Mouse (Mus musculus) MN1 (cell line): Measurements from ENCODE around the gene Nyx.
A peak's percentile ranks its signal among the peaks of the same experiment; 100 is the strongest.

Experiments used
- DNase-seq: peaks from one replicate; pipeline ENCODE4 v3.0.0-alpha.2; 2016; ENCODE audit warnings: low spot score

Nyx gene

GRCm38 (mm10) chrX:13492922-13493321 lies 27.0 kb downstream of the Nyx start:
- no peak for DNase-seq

DNA sequence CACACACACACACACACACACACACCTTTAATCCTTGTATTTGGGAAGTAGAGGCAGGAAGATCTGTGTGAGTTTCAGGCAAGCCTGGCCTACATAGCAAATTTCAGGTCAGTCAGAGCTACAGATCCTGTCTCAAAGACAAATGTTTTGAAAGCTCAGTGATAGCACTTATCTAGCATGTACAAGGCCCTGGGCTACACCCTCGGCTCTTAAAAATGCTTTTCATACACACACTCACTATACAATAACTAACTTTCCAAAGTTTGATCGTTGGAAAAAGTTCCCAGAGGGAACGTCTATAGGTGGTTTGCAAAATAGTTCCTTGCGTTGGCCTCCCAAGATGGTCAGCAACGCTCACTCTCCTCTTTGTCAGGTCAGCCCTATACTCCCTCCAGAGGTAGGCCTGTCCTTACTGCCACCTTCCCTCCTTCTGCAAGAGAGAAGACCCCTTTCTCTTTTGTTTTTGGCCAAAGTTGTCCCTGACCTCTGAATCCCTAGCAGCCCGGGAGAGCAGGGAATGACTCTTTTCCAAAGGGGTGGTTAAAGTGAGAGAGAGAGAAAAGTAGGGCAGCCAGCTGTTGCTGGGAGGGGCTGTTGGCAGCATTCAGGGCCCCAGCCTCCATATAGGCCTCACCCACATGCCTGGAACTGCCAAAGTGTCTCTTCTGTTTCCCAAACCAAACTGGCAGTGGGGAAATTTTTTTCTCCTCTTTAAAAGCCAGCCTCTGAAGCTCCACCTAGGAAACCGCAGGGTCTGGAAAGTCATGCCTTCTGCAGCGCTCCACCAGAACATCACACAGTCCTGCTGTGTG lies 29.2 kb downstream of the Nyx start:
- no peak for DNase-seq

- DNase-seq = no peak
These were observed 34.4 kb downstream of the Nyx start for GRCm38 (mm10) chrX:13500284-13500683.

GRCm38 (mm10) chrX:13502862-13503375 lies 37.0 kb downstream of the Nyx start:
- DNase-seq = peak; percentile 69

DNA sequence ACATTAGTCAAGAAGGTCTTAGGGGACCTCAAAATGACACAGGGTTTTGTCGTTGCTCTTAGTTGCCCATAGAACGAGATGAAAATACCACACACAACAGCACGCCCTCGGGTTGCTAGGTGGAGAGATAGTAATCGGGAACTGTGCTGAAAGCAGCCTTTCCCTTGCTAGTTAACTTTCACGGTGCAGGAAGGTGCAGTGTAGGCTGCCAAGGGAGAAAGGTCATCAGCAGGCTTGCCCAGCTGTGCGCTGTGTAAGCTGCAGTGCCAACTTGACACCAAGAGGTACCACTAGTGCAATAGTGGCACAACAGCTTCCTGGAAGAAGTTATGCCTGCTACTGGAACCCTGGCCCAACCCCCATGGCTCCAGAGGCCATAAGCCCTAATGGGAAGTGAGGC lies 38.5 kb downstream of the Nyx start:
- DNase-seq = no peak

DNA sequence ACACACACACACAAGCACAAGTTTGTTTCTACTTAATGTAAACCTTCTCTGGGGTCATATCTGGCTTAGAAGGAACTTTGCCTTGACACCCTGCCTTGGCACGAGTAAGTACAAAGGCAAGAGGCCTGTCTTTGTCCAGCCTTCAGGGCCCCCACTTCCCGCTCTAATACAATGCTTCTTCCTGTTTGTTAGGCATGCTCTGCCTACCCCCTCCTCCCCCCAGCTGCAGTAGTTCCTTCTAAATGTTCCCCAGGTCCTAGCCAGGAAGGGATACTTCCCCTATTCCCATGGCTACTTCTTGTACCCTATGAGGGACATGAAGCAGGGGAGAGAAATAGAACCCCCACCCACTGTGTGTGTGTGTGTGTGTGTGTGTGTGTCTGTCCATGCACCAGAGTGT lies 40.5 kb downstream of the Nyx start:
- DNase-seq = no peak

DNA sequence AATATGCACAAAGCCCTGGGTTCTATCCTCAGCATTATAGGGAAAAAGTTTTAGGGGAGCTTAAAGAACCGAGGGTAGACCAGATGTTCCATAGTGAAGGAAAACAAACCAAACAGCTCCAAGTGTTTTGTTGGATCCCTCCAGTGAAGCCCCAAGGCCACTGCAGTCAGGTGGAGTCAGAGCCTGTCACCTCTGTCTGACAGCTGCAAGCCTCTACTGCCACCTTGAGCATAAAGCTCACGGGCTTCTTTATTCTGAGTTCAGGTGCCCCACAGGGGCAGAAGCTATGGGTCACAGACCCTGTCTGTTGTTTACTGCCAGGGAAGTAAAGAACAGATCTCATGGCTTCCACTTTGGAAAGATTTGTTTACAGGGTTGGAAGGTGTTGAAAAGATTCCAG lies 47.2 kb downstream of the Nyx start:
- DNase-seq = peak; percentile 12

DNA sequence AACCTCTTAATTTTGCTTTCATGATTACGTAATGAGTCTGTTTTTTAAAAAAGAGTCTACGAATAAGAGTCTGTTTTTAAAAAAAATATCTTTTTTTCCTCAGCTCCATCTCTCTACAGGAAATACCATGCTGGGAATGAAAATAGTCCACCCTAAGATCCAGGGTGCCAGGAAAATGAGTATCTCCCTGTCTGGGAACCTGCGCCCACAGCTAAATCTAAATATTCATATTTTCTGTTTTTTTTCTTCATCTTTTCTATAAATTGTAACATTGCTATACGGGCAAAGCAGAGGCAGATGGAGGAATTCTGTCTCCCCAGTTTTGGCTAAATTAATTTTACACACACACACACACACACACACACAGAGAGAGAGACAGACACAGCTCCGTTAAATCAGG lies 48.0 kb downstream of the Nyx start:
- no peak for DNase-seq

- no peak for DNase-seq
These were observed 50.5 kb downstream of the Nyx start for GRCm38 (mm10) chrX:13516451-13516850.

DNA sequence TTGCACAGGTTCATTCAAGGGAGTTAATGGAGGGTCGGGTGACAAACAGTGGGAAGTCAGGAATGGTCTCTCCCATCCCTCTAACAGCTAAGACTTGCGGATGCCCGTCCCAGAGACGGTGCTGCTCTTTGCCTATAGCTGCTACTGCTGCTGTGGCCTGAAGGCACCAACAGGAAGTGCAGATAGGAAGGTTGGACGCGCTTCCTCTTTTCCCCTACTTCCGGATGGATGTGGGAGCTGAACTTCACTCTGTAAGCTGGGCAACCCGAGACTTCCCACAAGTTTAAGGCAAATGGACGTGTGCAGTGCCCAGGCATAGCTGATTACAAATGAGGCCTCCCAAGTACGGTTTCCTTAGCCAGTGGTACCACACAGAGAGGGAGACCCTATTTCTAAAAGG lies 52.1 kb downstream of the Nyx start:
- no peak for DNase-seq

- no peak for DNase-seq
These were observed 53.0 kb downstream of the Nyx start for GRCm38 (mm10) chrX:13518781-13519407.

- DNase-seq = no peak
These were observed 53.5 kb downstream of the Nyx start for GRCm38 (mm10) chrX:13519408-13519783.

GRCm38 (mm10) chrX:13520566-13520965 lies 54.7 kb downstream of the Nyx start:
- no peak for DNase-seq

- no peak for DNase-seq
These were observed 55.4 kb downstream of the Nyx start for GRCm38 (mm10) chrX:13521288-13521687.
